Mouse (Mus musculus): ENCODE results near the gene Adgrb2.

The Adgrb2 gene

GRCm38 (mm10) chr4:130071758-130072157, 87.1 kb downstream of the Adgrb2 start:
- no peak for DNase-seq (ENCODE audit: low read depth, low spot score)

Measured in retina, postnatal 7 days (tissue).